Mouse (Mus musculus) midbrain, embryonic 10.5 days (tissue): Measurements from ENCODE around the gene Olfr94. TPM values are rescaled to one million over a fixed set of nuclear protein-coding genes. Genes with fewer than 3 reads are reported as not detected.
"Not testable (repeated sequence)": the region's sequence is repeated elsewhere in the genome, so short reads cannot be mapped to it uniquely, and the experiment has no call there.

Experiments used
- DNase-seq: peaks from one replicate; pipeline ENCODE4 v3.0.0-alpha.2; 2017; ENCODE audit warnings: low spot score
- H3K27ac ChIP-seq: fragments of 300-500 bp; sonication (generic); replicated peaks from 2 replicates; pipeline ENCODE4 v1.5.1; 2016; ENCODE audit warnings: mild to moderate bottlenecking
- H3K27me3 ChIP-seq: fragments of 300-500 bp; sonication (generic); 2 replicates; pipeline ENCODE4 v1.6.1; 2016; ENCODE audit warnings: low read depth, mild to moderate bottlenecking; ENCODE audit not compliant: poor library complexity, severe bottlenecking
- H3K36me3 ChIP-seq: fragments of 300-500 bp; sonication (generic); 2 replicates; pipeline ENCODE4 v1.6.1; 2016; ENCODE audit warnings: mild to moderate bottlenecking, moderate library complexity
- H3K4me1 ChIP-seq: fragments of 300-500 bp; sonication (generic); 2 replicates; pipeline ENCODE4 v1.6.1; 2016
- H3K4me3 ChIP-seq: fragments of 300-500 bp; sonication (generic); 2 replicates; pipeline ENCODE4 v1.5.1; 2016; ENCODE audit warnings: mild to moderate bottlenecking, moderate library complexity
- H3K9me3 ChIP-seq: fragments of 300-500 bp; sonication (generic); replicated peaks from 2 replicates; pipeline ENCODE4 v1.6.1; 2016; ENCODE audit warnings: mild to moderate bottlenecking
- WGBS: fragments of 180-500 bp; shearing (Covaris S2); methylation state at CpG from one replicate; pipeline ENCODE4 v1.1.7; 2016; 5-methylcytosine and 5-hydroxymethylcytosine counted together
- polyA plus RNA-seq: library from polyadenylated mRNA; unstranded; fragments of >200 nt; fragmentation: Nextera tagmentation; extraction: Ambion mirVana; gene quantifications from 2 replicates; pipeline ENCODE4 v1.2.1, GENCODE M21; 2016

Gene Olfr94
- not detected in 2 replicates for polyA plus RNA-seq

DNA sequence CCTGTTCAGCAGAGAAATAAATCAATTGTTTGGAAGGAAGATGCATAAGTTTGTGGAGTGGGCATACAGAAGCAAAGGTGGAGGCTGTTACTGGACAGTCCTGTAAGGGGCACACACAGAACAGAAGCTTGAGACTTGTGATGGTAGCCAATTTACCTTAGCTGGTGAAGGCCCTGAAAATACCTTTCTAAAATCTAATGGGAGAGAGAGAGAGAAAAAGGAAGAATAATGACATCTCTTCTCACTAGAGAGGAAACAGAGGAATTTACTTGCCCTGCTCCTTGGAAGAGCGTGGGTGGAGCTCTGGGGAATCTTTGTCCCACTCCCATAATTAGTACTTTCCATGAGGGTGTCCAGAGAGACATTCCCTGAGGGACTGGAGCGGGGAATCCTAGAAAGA is at the start of gene Olfr94:
Gene Olfr94 (minus strand): TSS at position 101 of the 400 bp plus-strand sequence.
- H3K27ac ChIP-seq = no peak within 1 kb of the TSS
- WGBS = 74% methylated on average over 2 of the region's 2 CpGs
- DNase-seq = no peak
- peaks cover 16% of the 10 kb centered on the region for H3K4me1 ChIP-seq
- peaks cover 39% of the 10 kb centered on the region for H3K27me3 ChIP-seq
- no peaks in the 10 kb centered on the region for H3K36me3 ChIP-seq
- H3K9me3 ChIP-seq = no peaks in the 10 kb centered on the region
- H3K4me3 ChIP-seq = no peak within 1 kb of the TSS

DNA sequence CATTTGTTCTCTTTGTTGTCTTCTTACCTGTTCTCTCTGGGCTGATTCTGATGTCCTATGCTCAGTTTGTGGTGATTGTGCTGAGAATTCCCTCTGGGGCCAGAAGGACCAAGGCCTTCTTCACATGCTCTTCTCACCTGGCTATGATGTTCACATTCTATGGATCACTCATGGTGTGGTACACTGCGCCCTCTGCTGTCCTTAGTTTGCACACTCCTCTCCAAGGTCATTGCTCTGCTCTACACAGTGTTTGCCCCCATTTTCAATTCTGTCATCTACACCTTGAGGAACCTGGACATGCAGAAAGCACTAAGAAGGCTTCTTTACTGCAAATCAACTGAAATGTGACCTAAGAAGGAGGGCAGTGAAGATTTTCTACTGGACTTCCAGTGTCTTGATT is 49.8 kb upstream of the Olfr94 start:
- Histone ChIP-seq H3K27me3 (no peaks in the 10 kb centered on the region), H3K36me3 (no peaks in the 10 kb centered on the region), H3K27ac (no peak overlapping the region), H3K4me1 (no peaks in the 10 kb centered on the region), H3K4me3 (no peak overlapping the region), H3K9me3 (no peaks in the 10 kb centered on the region)
- no peak for DNase-seq
- 10% methylated on average over 1 of the region's 1 CpGs for WGBS

DNA sequence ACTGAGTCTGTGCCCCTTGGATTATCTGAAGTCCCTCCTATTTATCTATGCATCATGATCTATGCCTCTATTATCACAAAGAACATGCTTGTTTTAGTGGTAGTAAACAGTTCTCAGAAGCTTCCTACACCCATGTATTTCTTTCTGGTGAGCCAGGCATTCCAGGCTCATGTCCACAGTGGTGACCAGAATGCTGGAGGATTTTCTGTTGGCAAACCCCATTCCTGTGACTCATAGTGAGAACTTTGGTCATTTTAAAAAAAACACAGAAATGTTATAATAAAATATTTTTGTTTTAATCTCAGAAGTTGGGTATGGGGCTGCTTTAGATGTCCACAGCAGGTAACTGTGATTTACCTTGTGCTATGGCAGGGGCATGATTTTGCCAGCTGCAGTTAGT is 48.7 kb upstream of the Olfr94 start:
- no peak for DNase-seq

DNA sequence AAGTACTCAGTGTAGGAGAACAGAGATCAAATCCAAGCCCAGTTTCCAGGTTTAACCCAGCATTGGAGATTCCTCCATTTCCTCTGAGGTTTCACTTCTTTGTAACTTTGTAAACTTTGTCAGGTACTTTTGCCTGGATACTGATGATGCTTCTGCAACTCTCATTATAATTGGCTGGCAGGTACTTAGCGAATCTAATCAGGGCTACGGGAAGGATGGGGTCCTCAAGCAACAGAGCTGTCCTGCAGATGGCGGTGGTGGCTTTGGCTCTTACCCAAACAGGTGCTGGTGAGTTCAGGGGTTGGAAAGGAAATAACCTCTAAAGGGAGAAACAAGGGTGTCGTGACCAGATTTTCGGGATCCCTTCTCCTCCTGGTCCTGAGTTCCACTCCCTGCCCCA is 45.9 kb upstream of the Olfr94 start:
- DNase-seq = peak; percentile 13
- Histone ChIP-seq H3K27ac (no peak overlapping the region), H3K9me3 (no peaks in the 10 kb centered on the region), H3K4me3 (no peak overlapping the region), H3K27me3 (no peaks in the 10 kb centered on the region), H3K4me1 (no peaks in the 10 kb centered on the region), H3K36me3 (no peaks in the 10 kb centered on the region)
- WGBS = 32% methylated on average over 5 of the region's 5 CpGs

More for the DNA sequence above, 48.7 kb upstream of the Olfr94 start:
- Histone ChIP-seq H3K27me3 (no peaks in the 10 kb centered on the region), H3K4me3 (no peak overlapping the region), H3K9me3 (no peaks in the 10 kb centered on the region), H3K36me3 (no peaks in the 10 kb centered on the region), H3K4me1 (no peaks in the 10 kb centered on the region), H3K27ac (no peak overlapping the region)

DNA sequence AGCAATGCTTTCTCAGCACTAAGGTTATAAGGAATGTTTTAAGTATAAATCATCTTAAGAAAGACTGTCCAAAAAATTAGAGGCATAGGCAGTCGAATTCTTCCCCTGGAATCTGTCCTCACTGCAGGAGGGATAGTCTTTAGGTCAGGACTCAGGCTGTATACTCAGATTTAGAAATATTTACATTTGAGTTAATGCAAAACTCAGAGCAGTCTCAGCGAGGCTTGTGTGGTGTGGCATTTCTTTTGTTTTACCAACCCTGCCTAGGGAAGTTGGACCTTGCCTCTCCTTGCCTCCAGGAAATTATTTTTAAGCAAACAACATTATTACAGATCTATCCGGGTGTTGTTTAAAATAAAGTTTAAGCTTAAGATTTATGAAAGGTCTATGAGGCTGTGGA is 41.4 kb upstream of the Olfr94 start:
- H3K4me3 ChIP-seq = no peak overlapping the region
- no peak overlapping the region for H3K27ac ChIP-seq
- no peak for DNase-seq
- WGBS = 69% methylated on average over 3 of the region's 3 CpGs
- no peaks in the 10 kb centered on the region for H3K27me3 ChIP-seq
- peaks cover 6% of the 10 kb centered on the region; the same call in 1 of the 2 replicates for H3K9me3 ChIP-seq
- H3K36me3 ChIP-seq = no peaks in the 10 kb centered on the region
- no peaks in the 10 kb centered on the region for H3K4me1 ChIP-seq

GRCm38 (mm10) chr17:37237230-37237629 is 36.4 kb upstream of the Olfr94 start, which contains the start of gene Olfr97:
Olfr97 (minus strand) TSS chr17:37237330.
- DNase-seq, H3K9me3 ChIP-seq, H3K36me3 ChIP-seq, H3K4me3 ChIP-seq, H3K4me1 ChIP-seq, H3K27me3 ChIP-seq, H3K27ac ChIP-seq: not testable (repeated sequence)
- WGBS = 90% methylated on average over 2 of the region's 2 CpGs

DNA sequence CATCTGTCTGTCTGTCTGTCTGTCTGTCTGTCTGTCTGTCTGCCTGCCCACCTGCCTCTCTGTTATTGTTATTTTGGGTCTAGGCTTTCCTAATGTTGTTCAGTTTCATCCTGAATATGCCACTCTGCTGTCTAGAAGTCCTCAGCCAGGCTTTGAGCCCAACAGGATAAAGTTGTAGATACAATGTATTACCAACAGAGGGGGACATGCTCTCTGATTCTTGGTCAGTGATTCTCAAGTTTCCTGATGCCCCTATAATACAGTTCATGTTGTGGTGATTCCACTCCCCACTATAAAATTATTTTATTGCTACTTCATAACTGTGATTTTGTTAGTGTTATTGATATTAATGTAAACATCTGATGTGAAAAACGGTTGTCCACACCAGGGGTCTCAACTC is 21.1 kb upstream of the Olfr94 start:
- no peaks in the 10 kb centered on the region for H3K27me3 ChIP-seq
- H3K4me1 ChIP-seq = no peaks in the 10 kb centered on the region
- no peak overlapping the region for H3K4me3 ChIP-seq
- 27% methylated on average over 1 of the region's 1 CpGs for WGBS
- peaks cover 9% of the 10 kb centered on the region; the same call in 1 of the 2 replicates for H3K9me3 ChIP-seq
- H3K36me3 ChIP-seq = no peaks in the 10 kb centered on the region
- DNase-seq = no peak
- H3K27ac ChIP-seq = no peak overlapping the region

DNA sequence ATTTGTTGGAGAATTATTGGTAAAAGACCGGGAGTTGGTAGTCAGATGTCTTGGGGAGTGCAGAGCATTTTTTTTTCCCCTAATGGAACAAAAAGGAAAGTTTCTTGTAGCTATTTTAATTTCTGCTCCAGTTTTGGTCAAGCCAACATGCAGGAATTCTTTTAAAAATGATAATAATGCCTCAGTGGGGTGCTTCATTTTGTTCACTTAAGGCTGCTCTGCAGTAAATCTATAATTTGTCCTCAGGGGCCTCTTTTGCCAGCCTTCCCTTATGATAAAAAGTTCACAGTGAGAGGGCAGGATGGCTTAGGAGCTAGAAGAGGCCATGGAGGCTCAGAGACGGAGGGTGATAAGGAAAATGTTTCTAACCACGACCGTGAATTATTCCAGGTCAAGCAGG is 19.1 kb upstream of the Olfr94 start, which contains the start of gene Olfr96:
Gene Olfr96 (plus strand): TSS at position 301 of the 400 bp plus-strand sequence.
- Histone ChIP-seq H3K27me3 (no peaks in the 10 kb centered on the region), H3K36me3 (no peaks in the 10 kb centered on the region), H3K4me1 (no peaks in the 10 kb centered on the region), H3K4me3 (no peak within 1 kb of the TSS), H3K27ac (no peak within 1 kb of the TSS), H3K9me3 (peaks cover 10% of the 10 kb centered on the region; the same call in 1 of the 2 replicates)
- DNase-seq = no peak
- WGBS = 62% methylated on average over 4 of the region's 4 CpGs

- H3K27ac ChIP-seq = no peak overlapping the region
- no peak overlapping the region for H3K4me3 ChIP-seq
- DNase-seq = no peak
- no peaks in the 10 kb centered on the region for H3K27me3 ChIP-seq
- H3K9me3 ChIP-seq = peaks cover 10% of the 10 kb centered on the region; the same call in 1 of the 2 replicates
- no peaks in the 10 kb centered on the region for H3K4me1 ChIP-seq
- 87% methylated on average over 3 of the region's 3 CpGs for WGBS
- H3K36me3 ChIP-seq = no peaks in the 10 kb centered on the region
Measured at GRCm38 (mm10) chr17:37218486-37218885, 17.7 kb upstream of the Olfr94 start.

DNA sequence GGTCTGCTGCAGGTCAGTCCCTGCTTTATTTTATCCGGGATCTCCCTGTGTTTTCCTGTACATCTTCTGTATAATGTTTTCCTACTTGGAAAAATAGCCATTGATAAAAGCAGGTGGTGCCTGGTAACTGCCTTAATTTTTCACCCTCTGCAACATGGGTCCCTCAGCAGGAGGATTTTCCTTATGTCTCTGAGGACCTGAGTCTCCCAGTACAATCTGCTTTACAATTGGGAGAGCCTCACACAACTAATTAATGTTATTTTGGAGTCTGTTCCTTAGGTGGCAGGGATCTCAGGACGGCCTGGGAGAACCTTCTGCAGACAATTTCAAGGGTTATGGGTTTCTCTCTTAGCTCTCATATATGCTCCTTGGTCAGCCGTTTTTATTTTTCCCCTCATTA is 12.2 kb upstream of the Olfr94 start, which contains the start of gene Olfr95:
Gene Olfr95 (minus strand): TSS at position 101 of the 400 bp plus-strand sequence.
- Histone ChIP-seq H3K27ac (no peak within 1 kb of the TSS), H3K27me3 (peaks cover 24% of the 10 kb centered on the region), H3K36me3 (no peaks in the 10 kb centered on the region), H3K4me1 (peaks cover 9% of the 10 kb centered on the region), H3K4me3 (no peak within 1 kb of the TSS), H3K9me3 (peaks cover 10% of the 10 kb centered on the region; the same call in 1 of the 2 replicates)
- 75% methylated on average over 3 of the region's 3 CpGs for WGBS
- DNase-seq = no peak

DNA sequence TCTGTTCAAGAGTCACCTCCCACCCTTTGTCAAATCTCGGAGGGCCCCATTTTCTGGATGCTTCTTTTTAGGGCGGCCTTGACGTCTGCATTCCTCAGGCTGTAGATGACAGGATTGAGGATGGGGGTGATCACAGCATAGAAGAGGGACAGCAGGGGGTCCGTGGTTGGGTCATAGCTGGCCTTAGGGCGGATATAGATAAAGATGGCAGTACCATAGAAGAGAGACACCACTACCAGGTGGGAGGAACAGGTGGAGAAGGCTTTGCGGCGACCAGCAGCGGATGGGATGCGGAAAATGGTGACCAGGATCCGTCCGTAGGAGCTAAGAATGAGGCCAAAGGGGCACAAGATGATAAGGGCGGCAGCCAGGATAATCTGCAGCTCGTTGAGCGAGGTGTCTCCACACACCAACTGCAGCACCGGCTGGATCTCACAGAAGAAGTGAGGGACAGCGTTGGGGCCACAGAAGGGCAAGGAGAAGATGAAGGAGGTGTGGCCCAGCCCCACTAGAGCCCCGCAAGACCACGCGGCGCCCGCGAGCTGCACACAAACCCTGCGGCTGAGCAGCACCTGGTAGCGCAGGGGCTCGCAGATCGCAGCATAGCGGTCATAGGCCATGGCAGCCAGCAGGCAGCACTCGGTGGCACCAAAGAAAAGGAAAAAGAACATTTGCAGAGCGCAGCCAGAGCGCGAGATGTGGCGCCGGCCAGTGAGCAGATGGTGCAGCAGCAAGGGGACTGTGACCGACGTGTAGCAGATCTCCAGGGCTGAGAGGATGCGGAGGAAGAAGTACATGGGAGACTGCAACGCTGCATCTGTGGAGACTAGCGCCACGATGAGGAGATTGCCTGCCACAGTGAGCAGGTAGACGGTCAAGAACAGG is 10.3 kb upstream of the Olfr94 start:
- Histone ChIP-seq H3K27me3 (peaks cover 24% of the 10 kb centered on the region), H3K4me1 (peaks cover 9% of the 10 kb centered on the region), H3K9me3 (no peaks in the 10 kb centered on the region), H3K4me3 (peak overlapping the region; percentile 54), H3K27ac (no peak overlapping the region; the same call in 1 of the 2 replicates), H3K36me3 (no peaks in the 10 kb centered on the region)
- peak; percentile 31 for DNase-seq
- WGBS = 19% methylated on average over 40 of the region's 40 CpGs

DNA sequence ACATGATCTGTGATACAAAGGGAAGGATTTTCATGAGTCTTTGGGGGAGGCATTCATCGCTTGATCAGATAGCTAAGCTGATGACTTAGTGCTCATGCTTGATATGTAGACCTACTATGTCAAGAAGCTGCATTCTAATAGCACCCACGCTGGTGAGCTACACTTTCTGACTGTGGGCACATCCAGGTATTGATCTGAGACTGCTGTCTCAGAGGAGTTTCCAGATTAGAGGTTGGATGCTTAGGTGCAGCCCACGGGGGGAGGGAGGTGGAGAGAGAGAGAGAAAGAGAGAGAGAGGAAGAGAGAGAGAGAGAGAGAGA is 3.1 kb upstream of the Olfr94 start:
- Histone ChIP-seq H3K4me1 (no peaks in the 10 kb centered on the region), H3K27ac (no peak overlapping the region), H3K9me3 (no peaks in the 10 kb centered on the region), H3K27me3 (peaks cover 9% of the 10 kb centered on the region; the same call in 1 of the 2 replicates), H3K4me3 (no peak overlapping the region), H3K36me3 (no peaks in the 10 kb centered on the region)
- WGBS = 34% methylated on average over 3 of the region's 3 CpGs
- no peak for DNase-seq

- no peaks in the 10 kb centered on the region for H3K36me3 ChIP-seq
- H3K27me3 ChIP-seq = peaks cover 14% of the 10 kb centered on the region
- H3K4me3 ChIP-seq = no peak overlapping the region
- WGBS = under 1% methylated on average over 4 of the region's 4 CpGs
- H3K9me3 ChIP-seq = no peaks in the 10 kb centered on the region
- DNase-seq = peak; percentile 73
- no peaks in the 10 kb centered on the region for H3K4me1 ChIP-seq
- no peak overlapping the region for H3K27ac ChIP-seq
Measured at GRCm38 (mm10) chr17:37203206-37203916, 2.6 kb upstream of the Olfr94 start.
